Mouse (Mus musculus): ENCODE measurements at regions not wholly inside any gene's neighbourhood (a gene's known extent, or its start where the extent isn't known, plus 50 kb on each side); places are given as distances from the start of the nearest gene placed in this dataset.

- ChIA-PET POLR2A (interaction anchor here (0.6 to 2.6 kb wide), 13 partner anchors 14 to 131 kb away, joined by 3 to 11 read pairs (median 3); partner anchors contain the start of gene Hand1 (in 1 of the 4)), CTCF (interaction anchor here (0.5 to 3.0 kb wide), 35 partner anchors 9 to 369 kb away, joined by 3 to 38 read pairs (median 4); no protein-coding TSS in a partner anchor)
Observed at GRCm38 (mm10) chr11:57917974-57918373, 85.4 kb upstream of the Hand1 start.

DNA sequence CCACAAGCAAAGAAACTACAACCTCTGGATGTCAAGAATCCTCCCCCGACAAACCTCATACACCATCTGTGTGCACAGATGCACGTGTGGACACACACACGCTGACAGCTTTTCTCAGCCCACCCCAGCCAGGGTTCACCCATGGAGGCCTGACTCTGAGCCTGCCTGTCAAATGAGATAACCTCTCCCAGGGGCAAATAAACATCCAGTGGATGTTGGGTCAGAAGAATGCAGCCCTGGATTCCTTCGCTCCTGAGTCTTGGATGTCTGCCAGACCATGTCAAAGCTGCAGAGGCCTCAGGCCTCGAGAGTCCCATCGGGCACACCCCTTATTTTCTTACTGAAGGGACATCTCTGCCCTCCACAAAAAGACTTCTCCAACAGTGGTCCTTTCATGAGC is 83.4 kb upstream of the Hand1 start:
- ChIA-PET CTCF (interaction anchor here in 2 of 4 experiments (0.6 to 2.4 kb wide), 3 partner anchors 14 to 129 kb away, joined by 3 to 8 read pairs (median 3); no protein-coding TSS in a partner anchor), POLR2A (no interaction called here)

- ChIA-PET CTCF (interaction anchor here (0.5 to 2.5 kb wide), 12 partner anchors 21 to 365 kb away, joined by 3 to 25 read pairs (median 5); no protein-coding TSS in a partner anchor), POLR2A (interaction anchor here in 2 of 4 experiments (0.7 to 1.6 kb wide), 3 partner anchors 20 to 116 kb away, joined by 3 to 5 read pairs (median 3); no protein-coding TSS in a partner anchor)
Observed at GRCm38 (mm10) chr11:57913801-57914560, 81.4 kb upstream of the Hand1 start.

GRCm38 (mm10) chr11:57913020-57913699 is 80.5 kb upstream of the Hand1 start:
- POLR2A ChIA-PET, result interaction anchor here (0.6 to 1.6 kb wide), 11 partner anchors 15 to 253 kb away, joined by 3 to 5 read pairs (median 3); no protein-coding TSS in a partner anchor
- CTCF ChIA-PET, result interaction anchor here (0.6 to 2.5 kb wide), 17 partner anchors 9 to 962 kb away, joined by 3 to 25 read pairs (median 4); no protein-coding TSS in a partner anchor

GRCm38 (mm10) chr11:57911698-57912283 is 79.2 kb upstream of the Hand1 start:
- ChIA-PET POLR2A (interaction anchor here (0.6 to 1.6 kb wide), 5 partner anchors 10 to 363 kb away, joined by 3 to 5 read pairs (median 4); no protein-coding TSS in a partner anchor), CTCF (interaction anchor here (0.6 to 2.2 kb wide), 10 partner anchors 10 to 215 kb away, joined by 3 to 13 read pairs (median 3); no protein-coding TSS in a partner anchor)

DNA sequence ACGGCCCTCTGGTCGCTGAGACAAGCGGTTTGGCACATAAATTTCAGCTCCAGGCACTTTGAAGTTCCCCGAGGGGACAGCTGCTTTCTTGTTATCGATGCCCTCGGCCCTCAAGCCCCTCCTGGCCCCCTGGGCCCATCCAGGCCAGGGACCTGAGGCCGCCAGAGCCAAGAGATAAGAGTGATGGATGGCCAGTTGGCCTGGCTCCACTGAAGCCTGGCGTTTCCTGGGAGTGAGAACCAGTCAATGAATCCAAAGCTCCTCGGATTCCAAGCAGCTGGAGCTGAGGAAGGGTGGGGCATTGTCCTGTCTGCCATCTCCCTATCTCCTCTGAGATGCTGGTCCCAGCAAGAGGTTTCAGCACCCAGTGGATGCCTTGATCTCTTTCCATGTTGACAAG is 71.6 kb upstream of the Hand1 start:
- CTCF ChIA-PET, result interaction anchor here in 1 of 4 experiments (1.1 to 1.4 kb wide), 2 partner anchors 14 to 31 kb away, joined by 3 read pairs; no protein-coding TSS in a partner anchor

DNA sequence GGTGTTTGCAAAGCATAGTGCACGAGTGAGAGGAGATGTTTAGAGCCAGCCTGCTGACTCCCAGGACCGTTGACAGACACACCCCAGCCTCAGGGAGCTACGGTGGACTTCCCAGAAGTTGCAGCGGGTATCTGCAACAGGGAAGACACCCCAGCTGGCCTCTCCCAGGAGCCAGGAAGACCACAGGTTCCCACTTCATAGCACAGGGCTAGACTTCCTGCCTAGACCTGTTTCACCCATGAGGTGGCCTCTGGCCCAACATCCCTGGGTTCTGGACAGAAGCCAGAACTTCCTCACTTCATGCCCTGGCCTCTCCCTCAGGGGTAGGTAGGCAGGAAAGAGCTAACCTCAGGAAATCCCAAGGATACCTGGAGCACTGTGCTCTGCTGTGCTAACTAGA is 66.7 kb upstream of the Hand1 start:
- CTCF ChIA-PET, result interaction anchor here in 1 of 4 experiments (0.6 kb wide), 1 partner anchor 228 kb away, joined by 4 read pairs; no protein-coding TSS in a partner anchor
- POLR2A ChIA-PET, result interaction anchor here in 2 of 4 experiments (0.6 to 2.1 kb wide), 5 partner anchors 19 to 333 kb away, joined by 3 to 5 read pairs (median 3); no protein-coding TSS in a partner anchor

More for the DNA sequence above, 71.6 kb upstream of the Hand1 start:
- POLR2A ChIA-PET, result interaction anchor here in 1 of 4 experiments (1.0 to 1.4 kb wide), 3 partner anchors 14 to 73 kb away, joined by 3 read pairs; no protein-coding TSS in a partner anchor

GRCm38 (mm10) chr11:57895497-57895896 is 62.9 kb upstream of the Hand1 start:
- ChIA-PET CTCF (interaction anchor here in 2 of 4 experiments (0.6 to 1.3 kb wide), 2 partner anchors 22 to 46 kb away, joined by 3 to 4 read pairs; no protein-coding TSS in a partner anchor), POLR2A (interaction anchor here in 1 of 4 experiments (1.0 kb wide), 1 partner anchor 25 kb away, joined by 3 read pairs; no protein-coding TSS in a partner anchor)

DNA sequence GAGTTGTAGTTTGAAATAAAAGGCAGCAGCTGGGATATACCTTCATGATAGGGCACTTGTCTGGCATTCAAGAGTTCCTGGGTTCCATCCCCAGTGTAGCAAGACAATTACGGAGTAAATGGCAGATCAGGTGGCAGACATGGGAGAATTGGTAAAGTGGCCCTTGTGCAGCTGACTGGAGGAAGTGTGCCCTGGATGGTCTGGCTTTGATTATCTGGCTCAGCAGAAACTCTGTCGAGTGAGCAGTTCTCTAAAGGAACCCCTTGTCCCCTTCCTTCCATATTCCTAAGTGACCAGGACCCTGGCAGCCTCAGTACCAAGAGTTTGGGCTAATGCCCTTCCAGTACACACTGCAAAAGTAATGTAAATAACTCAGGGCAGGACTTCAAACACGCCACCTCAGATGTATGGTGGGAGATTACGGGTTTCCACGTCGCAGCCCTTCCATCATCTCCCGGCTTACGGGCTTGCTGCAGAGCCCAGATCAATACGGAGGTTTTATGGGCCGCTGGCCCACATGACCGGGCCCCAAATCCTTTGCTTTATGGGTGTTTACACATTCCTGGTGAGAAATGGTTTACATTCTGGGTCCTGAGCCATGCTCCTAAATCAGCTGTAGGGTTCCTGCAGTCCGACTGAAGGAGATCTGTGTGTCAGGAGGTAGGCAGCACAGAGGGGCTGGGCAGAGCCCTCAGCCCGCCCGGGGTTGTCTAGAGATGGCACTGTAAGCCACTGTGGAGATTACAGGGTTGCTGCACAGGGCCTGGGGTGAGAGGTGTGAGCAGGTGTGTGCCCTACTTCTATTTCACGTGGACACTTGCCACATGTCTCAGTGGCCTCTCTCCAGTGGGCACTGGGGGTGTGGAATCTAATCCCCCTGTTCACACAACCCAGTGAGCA is 50.4 kb upstream of the Hand1 start:
- CTCF ChIA-PET, result interaction anchor here in 1 of 4 experiments (1.0 kb wide), 1 partner anchor 36 kb away, joined by 5 read pairs; no protein-coding TSS in a partner anchor
- POLR2A ChIA-PET, result no interaction called here
